Mouse (Mus musculus) embryonic facial prominence, embryonic 15.5 days (tissue): Measurements from ENCODE around the gene Olfr1347. TPM values are rescaled to one million over a fixed set of nuclear protein-coding genes. Genes with fewer than 3 reads are reported as not detected.

ENCODE experiments used
- ATAC-seq: fragments of 200-750 bp; cut with Nextera tagmentation; 2 replicates; pipeline ENCODE4 v1.8.0; 2017; ENCODE audit warnings: low read depth, moderate TSS enrichment; ENCODE audit not compliant: insufficient number of reproducible peaks, low FRiP score, low TSS enrichment
- H3K27ac ChIP-seq: fragments of 300-500 bp; sonication (generic); replicated peaks from 2 replicates; pipeline ENCODE4 v1.5.1; 2015; ENCODE audit warnings: mild to moderate bottlenecking, inconsistent platforms
- H3K27me3 ChIP-seq: fragments of 300-500 bp; sonication (generic); 2 replicates; pipeline ENCODE4 v1.6.1; 2015; ENCODE audit warnings: inconsistent platforms
- H3K36me3 ChIP-seq: fragments of 300-500 bp; sonication (generic); 2 replicates; pipeline ENCODE4 v1.6.1; 2015; ENCODE audit warnings: mild to moderate bottlenecking, inconsistent platforms
- H3K4me1 ChIP-seq: fragments of 300-500 bp; sonication (generic); 2 replicates; pipeline ENCODE4 v1.6.1; 2015; ENCODE audit warnings: inconsistent platforms
- H3K4me2 ChIP-seq: fragments of 300-500 bp; sonication (generic); replicated peaks from 2 replicates; pipeline ENCODE4 v1.6.1; 2015; ENCODE audit warnings: mild to moderate bottlenecking, inconsistent platforms
- H3K4me3 ChIP-seq: fragments of 300-500 bp; sonication (generic); replicated peaks from 2 replicates; pipeline ENCODE4 v1.5.1; 2015; ENCODE audit warnings: mild to moderate bottlenecking, inconsistent platforms
- H3K9ac ChIP-seq: fragments of 300-500 bp; sonication (generic); 2 replicates; pipeline ENCODE4 v1.6.1; 2015; ENCODE audit warnings: inconsistent platforms
- H3K9me3 ChIP-seq: fragments of 300-500 bp; sonication (generic); replicated peaks from 2 replicates; pipeline ENCODE4 v1.6.1; 2016; ENCODE audit warnings: inconsistent platforms
- WGBS: fragments of 180-500 bp; shearing (Covaris S2); methylation state at CpG from one replicate; pipeline ENCODE4 v1.1.7; 2015; 5-methylcytosine and 5-hydroxymethylcytosine counted together
- polyA plus RNA-seq: library from polyadenylated mRNA; unstranded; fragments of >200 nt; fragmentation: Nextera tagmentation; extraction: Ambion mirVana; gene quantifications from 2 replicates; pipeline ENCODE4 v1.2.1, GENCODE M21; 2015

Olfr1347 gene
- polyA plus RNA-seq, 1 experiment from 2014 or later: not detected

DNA sequence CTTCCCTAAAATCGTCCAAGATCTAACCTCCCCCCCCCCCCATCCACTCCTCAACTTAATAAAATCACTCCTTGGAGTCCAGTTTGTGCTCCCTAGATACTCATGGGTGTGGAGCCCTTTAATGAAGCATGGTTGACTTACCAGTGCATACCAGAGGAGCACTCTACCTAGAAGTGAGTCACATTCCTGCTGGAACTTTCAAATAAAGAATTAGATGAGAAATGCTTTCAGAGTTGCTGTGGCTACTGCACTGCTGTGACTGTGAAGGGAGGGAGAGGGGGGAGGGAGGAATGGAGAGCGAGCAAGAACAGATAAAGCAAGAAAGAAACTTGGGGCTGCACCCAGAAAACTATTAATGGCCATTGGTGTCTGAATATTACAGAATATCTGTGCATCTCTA lies 58.4 kb downstream of the Olfr1347 start:
- no peak overlapping the region for H3K4me2 ChIP-seq
- 75% methylated on average over 2 of the region's 2 CpGs for WGBS

DNA sequence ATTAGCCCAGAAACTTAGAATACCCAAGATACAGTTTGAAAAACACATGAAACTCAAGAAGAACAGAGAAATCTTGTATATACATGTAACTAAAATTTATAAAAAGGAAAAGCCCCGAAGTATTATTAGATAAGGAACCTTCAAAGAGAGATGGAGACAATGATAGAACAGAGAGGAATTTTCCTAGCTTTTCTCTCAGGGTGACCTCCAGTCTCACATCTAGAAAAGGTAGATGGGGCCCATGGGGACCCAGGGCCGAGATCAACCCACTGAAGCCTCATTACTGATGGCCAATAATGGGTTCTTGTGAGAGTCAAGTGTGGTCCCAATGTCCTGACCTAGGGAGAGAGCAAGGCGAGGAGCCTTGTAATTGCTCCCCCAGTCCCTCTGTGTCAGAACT lies 61.2 kb downstream of the Olfr1347 start, which contains the start of gene Olfr1344:
TSS of gene Olfr1344 (plus strand) at position 301 of the 400 bp plus-strand sequence.
- Histone ChIP-seq H3K4me1 (no peaks in the 10 kb centered on the region), H3K4me2 (no peak within 1 kb of the TSS), H3K27me3 (no peaks in the 10 kb centered on the region), H3K9me3 (no peaks in the 10 kb centered on the region), H3K36me3 (no peaks in the 10 kb centered on the region), H3K4me3 (no peak within 1 kb of the TSS), H3K27ac (no peak within 1 kb of the TSS), H3K9ac (no peak within 1 kb of the TSS)
- 68% methylated on average over 3 of the region's 3 CpGs for WGBS
- ATAC-seq: no peak

More for the DNA sequence above, 58.4 kb downstream of the Olfr1347 start:
- H3K27ac ChIP-seq: no peak overlapping the region
- ATAC-seq: no peak
- no peaks in the 10 kb centered on the region for H3K27me3 ChIP-seq
- no peak overlapping the region for H3K9ac ChIP-seq
- H3K9me3 ChIP-seq: no peaks in the 10 kb centered on the region
- no peaks in the 10 kb centered on the region for H3K36me3 ChIP-seq
- H3K4me3 ChIP-seq: no peak overlapping the region
- H3K4me1 ChIP-seq: no peaks in the 10 kb centered on the region

Other genes starting within 250 kb of the Olfr1347 start
- gene Epp13, start 247.0 kb downstream of the Olfr1347 start, polyA plus RNA-seq: not detected in 2 replicates
- 11.5 and 11.6 TPM in 2 replicates for gene Zfp667, start 213.2 kb downstream of the Olfr1347 start, polyA plus RNA-seq
- gene Zfp583, start 168.5 kb downstream of the Olfr1347 start, polyA plus RNA-seq: 5.9 and 6.2 TPM in 2 replicates
- 1.8 and 1.9 TPM in 2 replicates for gene Gm3854, start 156.0 kb downstream of the Olfr1347 start, polyA plus RNA-seq
- gene Zfp78, start 136.5 kb downstream of the Olfr1347 start, polyA plus RNA-seq: 2.2 and 4.2 TPM in 2 replicates
- gene Zfp28, start 116.5 kb downstream of the Olfr1347 start, polyA plus RNA-seq: 9.5 and 10.0 TPM in 2 replicates
- gene Smim17, start 101.0 kb downstream of the Olfr1347 start, polyA plus RNA-seq: 0.26 and 0.44 TPM in 2 replicates
- gene Gm20715, start 89.5 kb downstream of the Olfr1347 start, polyA plus RNA-seq: not detected in 2 replicates
- gene Olfr1344, start 61.1 kb downstream of the Olfr1347 start, polyA plus RNA-seq: 0.16 TPM in 1 of 2 replicates, not detected in the other
- gene Olfr1336, start 43.6 kb downstream of the Olfr1347 start, polyA plus RNA-seq: not detected in 2 replicates
- not detected in 2 replicates for gene Olfr1346, start 32.7 kb downstream of the Olfr1347 start, polyA plus RNA-seq
- gene Olfr5, start 12.8 kb downstream of the Olfr1347 start, polyA plus RNA-seq: not detected in 2 replicates
- not detected in 2 replicates for gene Olfr1348, start 9.0 kb upstream of the Olfr1347 start, polyA plus RNA-seq
- gene Olfr1349, start 23.2 kb upstream of the Olfr1347 start, polyA plus RNA-seq: 0.15 TPM in 1 of 2 replicates, not detected in the other
- gene Olfr1350, start 65.1 kb upstream of the Olfr1347 start, polyA plus RNA-seq: 0.17 TPM in 1 of 2 replicates, not detected in the other
- 14.8 and 16.5 TPM in 2 replicates for gene Zim1, start 196.7 kb upstream of the Olfr1347 start, polyA plus RNA-seq
- gene Peg3, start 230.7 kb upstream of the Olfr1347 start, polyA plus RNA-seq: 213 and 237 TPM in 2 replicates
- 9.3 and 9.9 TPM in 2 replicates for gene Usp29, start 230.8 kb upstream of the Olfr1347 start, polyA plus RNA-seq